Mouse (Mus musculus) urinary bladder, adult 18-20 months (tissue): ENCODE results near the gene Bcl7b.
"Not testable (repeated sequence)": the region's sequence is repeated elsewhere in the genome, so short reads cannot be mapped to it uniquely, and the experiment has no call there.

ENCODE experiments used
- DNase-seq, 2 experiments: peaks; one replicate each; pipeline ENCODE4 v3.0.0; 2022; ENCODE audit warnings: low spot score in 2 of 2, mixed read lengths in 2 of 2

Gene Bcl7b

DNA sequence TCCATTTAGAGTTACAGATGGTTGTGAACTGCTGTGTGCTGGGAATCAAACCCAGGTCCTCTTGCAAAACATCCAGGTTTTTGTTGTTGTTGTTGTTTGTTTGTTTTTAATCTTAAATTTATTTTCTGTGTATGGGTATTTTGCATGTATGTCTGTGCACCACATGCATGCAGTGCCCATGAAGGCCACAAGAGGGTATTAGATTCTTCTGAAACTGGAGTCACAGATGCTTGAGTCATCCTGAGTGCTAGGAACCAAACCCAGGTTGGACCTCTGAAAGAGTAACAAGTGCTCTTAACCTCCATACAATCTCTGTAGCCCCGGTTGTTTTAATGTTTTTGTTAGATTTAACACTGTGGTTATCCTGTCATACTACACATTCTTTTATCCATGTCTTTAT lies 40.1 kb downstream of the Bcl7b start:
- DNase-seq = no peak

GRCm38 (mm10) chr5:135216871-135217270 lies 48.8 kb downstream of the Bcl7b start:
- DNase-seq = no peak

DNA sequence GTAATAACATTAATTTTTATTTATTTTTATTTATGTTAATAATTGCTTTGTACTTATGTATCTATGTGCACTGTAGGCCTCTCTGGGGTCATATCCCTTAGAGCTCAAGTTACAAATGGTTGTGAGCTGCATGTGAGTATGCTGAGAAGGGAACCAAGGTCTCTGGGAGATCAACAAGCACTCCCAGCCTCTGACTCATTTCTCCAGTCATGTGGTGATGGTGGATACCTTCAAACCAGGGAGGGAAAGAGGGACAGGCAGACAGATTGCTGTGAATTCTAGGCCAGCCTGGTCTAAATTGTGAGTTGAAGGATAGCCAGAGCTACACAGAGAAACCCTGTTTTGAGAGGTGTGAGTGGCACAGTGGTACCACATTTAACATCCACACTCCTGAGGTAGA lies 52.9 kb downstream of the Bcl7b start:
- DNase-seq = no peak

DNA sequence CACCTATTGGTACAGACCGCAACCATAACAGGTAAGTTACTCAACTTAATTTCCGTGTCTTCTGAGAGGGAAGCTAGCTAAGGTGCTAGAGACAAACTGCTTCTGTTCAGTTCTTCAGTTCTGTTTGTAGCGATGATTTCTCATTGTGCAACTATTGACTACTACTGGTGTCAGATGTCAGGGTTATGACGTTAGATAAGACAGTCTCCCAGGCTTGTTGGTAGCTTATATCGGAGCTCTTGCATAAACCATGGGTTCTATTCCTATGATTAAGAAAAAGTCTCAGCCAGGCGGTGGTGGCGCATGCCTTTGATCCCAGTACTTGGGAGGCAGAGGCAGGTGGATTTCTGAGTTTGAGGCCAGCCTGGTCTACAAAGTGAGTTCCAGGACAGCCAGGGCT lies 54.0 kb downstream of the Bcl7b start:
- no peak for DNase-seq

DNA sequence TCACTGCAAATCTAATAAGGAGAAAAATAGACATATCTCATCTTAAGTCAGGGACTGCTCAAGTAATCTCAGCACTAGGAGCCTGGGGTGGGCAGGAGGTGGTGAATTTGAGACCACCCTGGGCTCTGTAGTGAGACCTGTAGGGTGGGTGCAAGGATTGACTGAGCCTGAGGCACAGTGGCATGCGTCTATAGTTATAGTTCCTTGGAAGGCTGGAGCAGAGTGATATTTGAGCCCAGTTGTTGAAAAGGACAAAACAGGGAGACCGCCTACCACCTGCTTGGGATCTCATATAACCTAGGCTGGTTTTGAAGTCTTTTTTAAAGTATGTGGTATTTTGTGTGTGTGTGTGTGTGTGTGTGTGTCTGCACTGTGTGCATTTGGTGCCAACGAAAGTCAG lies 56.1 kb downstream of the Bcl7b start:
- DNase-seq = no peak

DNA sequence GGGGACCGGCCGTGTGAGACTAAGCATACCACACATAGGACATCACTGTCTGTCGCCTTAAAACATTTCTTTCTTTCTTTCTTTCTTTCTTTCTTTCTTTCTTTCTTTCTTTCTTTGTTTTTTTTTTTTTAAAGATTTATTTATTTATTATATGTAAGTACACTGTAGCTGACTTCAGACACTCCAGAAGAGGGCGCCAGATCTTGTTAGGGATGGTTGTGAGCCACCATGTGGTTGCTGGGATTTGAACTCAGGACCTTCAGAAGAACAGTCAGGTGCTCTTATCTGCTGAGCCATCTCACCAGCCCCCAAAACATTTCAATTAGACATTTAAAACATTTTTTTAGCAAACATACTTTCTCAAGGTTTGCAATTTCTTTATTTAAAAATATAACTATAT lies 57.8 kb downstream of the Bcl7b start:
- DNase-seq = not testable (repeated sequence)

- no peak for DNase-seq
Measured at GRCm38 (mm10) chr5:135230186-135230585, 62.1 kb downstream of the Bcl7b start.
